Mouse (Mus musculus) MEL (cell line): ENCODE data around the gene Gm20388. TPM values are rescaled to one million over a fixed set of nuclear protein-coding genes. Genes with fewer than 3 reads are reported as not detected.

Source experiments
- DNase-seq: peaks from one replicate; pipeline ENCODE4 v3.0.0; 2011; ENCODE audit warnings: low read depth, low spot score
- H3K27ac ChIP-seq: 2 replicates; pipeline ENCODE4 v1.5.1; 2012; ENCODE audit warnings: low read depth, mild to moderate bottlenecking, control low read depth, low read length, moderate library complexity; ENCODE audit not compliant: control insufficient read depth
- H3K27me3 ChIP-seq, 2 experiments: fragments of 150-350 bp in 1 of 2; sonication (generic) in 1 of 2; 2 replicates each; pipeline ENCODE4 v1.6.1; 2012; ENCODE audit warnings: low read length in 2 of 2, mild to moderate bottlenecking in 2 of 2, improper control_type of control experiment in 1 of 2, moderate library complexity in 1 of 2; ENCODE audit not compliant: insufficient read depth in 2 of 2, control insufficient read depth in 1 of 2
- H3K36me3 ChIP-seq, 2 experiments: 2 replicates each; pipeline ENCODE4 v1.6.1; 2012 to 2014; ENCODE audit warnings: low read length in 2 of 2, improper control_type of control experiment in 1 of 2, inconsistent platforms in 1 of 2, mild to moderate bottlenecking in 1 of 2; ENCODE audit not compliant: insufficient read depth in 2 of 2, control insufficient read depth in 1 of 2
- H3K4me1 ChIP-seq, 2 experiments: fragments of 150-350 bp in 1 of 2; sonication (generic) in 1 of 2; 2 replicates each; pipeline ENCODE4 v1.6.1; 2012; ENCODE audit warnings: low read length in 2 of 2, improper control_type of control experiment in 1 of 2, mild to moderate bottlenecking in 1 of 2; ENCODE audit not compliant: insufficient read depth in 2 of 2, control insufficient read depth in 1 of 2
- H3K4me3 ChIP-seq, 2 experiments: fragments of 150-350 bp in 1 of 2; sonication (generic) in 1 of 2; 2 replicates each; pipeline ENCODE4 v1.5.1; 2012; ENCODE audit warnings: low read depth in 2 of 2, low read length in 2 of 2, mild to moderate bottlenecking in 2 of 2, moderate library complexity in 2 of 2, control low read depth in 1 of 2, improper control_type of control experiment in 1 of 2; ENCODE audit not compliant: control insufficient read depth in 1 of 2, insufficient read depth in 1 of 2
- H3K79me2 ChIP-seq: 2 replicates; pipeline ENCODE4 v1.6.1; 2012; ENCODE audit warnings: mild to moderate bottlenecking, low read length, moderate library complexity; ENCODE audit not compliant: control insufficient read depth, poor library complexity, insufficient read depth
- H3K9ac ChIP-seq: 2 replicates; pipeline ENCODE4 v1.6.1; 2012; ENCODE audit warnings: low read depth, mild to moderate bottlenecking, control low read depth, low read length, moderate library complexity; ENCODE audit not compliant: control insufficient read depth, poor library complexity, severe bottlenecking
- H3K9me3 ChIP-seq: fragments of 150-350 bp; sonication (generic); replicated peaks from 2 replicates; pipeline ENCODE4 v1.6.1; 2012; ENCODE audit warnings: mild to moderate bottlenecking, low read length, improper control_type of control experiment, moderate library complexity; ENCODE audit not compliant: insufficient read depth
- BHLHE40 ChIP-seq: IDR thresholded peaks from 2 replicates; pipeline ENCODE4 v1.6.1; 2012; ENCODE audit warnings: low read depth, mild to moderate bottlenecking, inconsistent platforms, low read length, improper control_type of control experiment, borderline replicate concordance
- CHD1 ChIP-seq: IDR thresholded peaks from 2 replicates; pipeline ENCODE4 v1.6.1; 2012; ENCODE audit warnings: low read depth, mild to moderate bottlenecking, inconsistent platforms, low read length, improper control_type of control experiment
- CTCF ChIP-seq, 3 experiments: IDR thresholded peaks in 2 of 3; conservative IDR thresholded peaks in 1 of 3; 2 replicates each; pipeline ENCODE4 v1.5.1; 2011 to 2012; ENCODE audit warnings: low read length in 3 of 3, low read depth in 2 of 3, mild to moderate bottlenecking in 2 of 3, improper control_type of control experiment in 1 of 3, inconsistent platforms in 1 of 3, mixed read lengths in 1 of 3, moderate library complexity in 1 of 3; ENCODE audit not compliant: control insufficient read depth in 1 of 3, insufficient read depth in 1 of 3, poor library complexity in 1 of 3, severe bottlenecking in 1 of 3
- ELF1 ChIP-seq: IDR thresholded peaks from 2 replicates; pipeline ENCODE4 v1.6.1; 2014; ENCODE audit warnings: low read depth, mild to moderate bottlenecking, inconsistent platforms, low read length, improper control_type of control experiment, moderate library complexity
- EP300 ChIP-seq, 2 experiments: IDR thresholded peaks; 2 replicates each; pipeline ENCODE4 v1.6.1; 2011; ENCODE audit warnings: improper control_type of control experiment in 2 of 2, low read length in 2 of 2, low read depth in 1 of 2, mild to moderate bottlenecking in 1 of 2
- ETS1 ChIP-seq: IDR thresholded peaks from 2 replicates; pipeline ENCODE4 v1.6.1; 2012; ENCODE audit warnings: low read depth, mild to moderate bottlenecking, inconsistent platforms, low read length, improper control_type of control experiment, moderate library complexity
- GABPA ChIP-seq: IDR thresholded peaks from 2 replicates; pipeline ENCODE4 v1.6.1; 2012; ENCODE audit warnings: low read depth, mild to moderate bottlenecking, inconsistent platforms, low read length, improper control_type of control experiment, moderate library complexity
- GATA1 ChIP-seq: IDR thresholded peaks from 2 replicates; pipeline ENCODE4 v1.6.1; 2011; ENCODE audit warnings: low read depth, low read length, improper control_type of control experiment
- JUND ChIP-seq: IDR thresholded peaks from 2 replicates; pipeline ENCODE4 v1.6.1; 2011; ENCODE audit warnings: low read depth, mild to moderate bottlenecking, improper control_type of control experiment, low read length
- MYB ChIP-seq: IDR thresholded peaks from 2 replicates; pipeline ENCODE4 v1.6.1; 2011; ENCODE audit warnings: mild to moderate bottlenecking, low read depth, low read length, improper control_type of control experiment
- MYC ChIP-seq: IDR thresholded peaks from 2 replicates; pipeline ENCODE4 v1.6.1; 2011; ENCODE audit warnings: low read depth, mild to moderate bottlenecking, low read length, improper control_type of control experiment, moderate library complexity
- NELFE ChIP-seq: IDR thresholded peaks from 2 replicates; pipeline ENCODE4 v1.6.1; 2011; ENCODE audit warnings: low read depth, low read length, improper control_type of control experiment
- NRF1 ChIP-seq: IDR thresholded peaks from 2 replicates; pipeline ENCODE4 v1.6.1; 2014; ENCODE audit warnings: low read depth, mild to moderate bottlenecking, inconsistent platforms, low read length, improper control_type of control experiment, moderate library complexity; ENCODE audit not compliant: poor library complexity, insufficient read depth, severe bottlenecking
- POLR2AphosphoS2 ChIP-seq: IDR thresholded peaks from 2 replicates; pipeline ENCODE4 v1.6.1; 2011; ENCODE audit warnings: low read length, improper control_type of control experiment
- POLR2AphosphoS5 ChIP-seq: IDR thresholded peaks from 2 replicates; pipeline ENCODE4 v1.6.1; 2012; ENCODE audit warnings: low read depth, borderline replicate concordance, mild to moderate bottlenecking, inconsistent platforms, low read length, moderate library complexity, mixed read lengths
- SMC3 ChIP-seq: IDR thresholded peaks from 2 replicates; pipeline ENCODE4 v1.6.1; 2011; ENCODE audit warnings: low read depth, low read length, improper control_type of control experiment
- TBP ChIP-seq: IDR thresholded peaks from 2 replicates; pipeline ENCODE4 v1.8.0; 2011; ENCODE audit warnings: low read depth, low read length, improper control_type of control experiment
- TCF12 ChIP-seq: IDR thresholded peaks from 2 replicates; pipeline ENCODE4 v1.6.1; 2014; ENCODE audit warnings: low read depth, mild to moderate bottlenecking, inconsistent platforms, low read length, improper control_type of control experiment, moderate library complexity
- UBTF ChIP-seq: IDR thresholded peaks from 2 replicates; pipeline ENCODE4 v1.6.1; 2012; ENCODE audit warnings: low read depth, mild to moderate bottlenecking, inconsistent platforms, low read length, improper control_type of control experiment, moderate library complexity, borderline replicate concordance; ENCODE audit not compliant: insufficient read depth
- USF1 ChIP-seq: IDR thresholded peaks from 2 replicates; pipeline ENCODE4 v1.6.1; 2014; ENCODE audit warnings: low read depth, mild to moderate bottlenecking, inconsistent platforms, low read length, improper control_type of control experiment, moderate library complexity
- ZC3H11A ChIP-seq: IDR thresholded peaks from 2 replicates; pipeline ENCODE4 v1.6.1; 2012; ENCODE audit warnings: low read depth, mild to moderate bottlenecking, inconsistent platforms, low read length, improper control_type of control experiment
- polyA plus RNA-seq, 2 experiments: library from polyadenylated mRNA; stranded (reverse) in 1 of 2; unstranded in 1 of 2; fragments of >175 nt in 1 of 2; fragments of >200 nt in 1 of 2; gene quantifications; 2 replicates each; pipeline versions ENCODE4 v1.2.1 to v1.2.4; 2012; ENCODE audit warnings: low replicate concordance in 2 of 2, low read depth in 1 of 2; ENCODE audit not compliant: insufficient read length in 2 of 2, insufficient read depth in 1 of 2, missing spikeins in 1 of 2
- total RNA-seq: library from RNA; depleted of rRNA; stranded (reverse); fragments of 300-350 nt; gene quantifications from 2 replicates; pipeline ENCODE4 v1.2.3, GENCODE M21; 2012

Gene Gm20388
- total and polyA plus RNA-seq, 3 experiments: 11.1 to 17.8 TPM; not detected in 1

DNA sequence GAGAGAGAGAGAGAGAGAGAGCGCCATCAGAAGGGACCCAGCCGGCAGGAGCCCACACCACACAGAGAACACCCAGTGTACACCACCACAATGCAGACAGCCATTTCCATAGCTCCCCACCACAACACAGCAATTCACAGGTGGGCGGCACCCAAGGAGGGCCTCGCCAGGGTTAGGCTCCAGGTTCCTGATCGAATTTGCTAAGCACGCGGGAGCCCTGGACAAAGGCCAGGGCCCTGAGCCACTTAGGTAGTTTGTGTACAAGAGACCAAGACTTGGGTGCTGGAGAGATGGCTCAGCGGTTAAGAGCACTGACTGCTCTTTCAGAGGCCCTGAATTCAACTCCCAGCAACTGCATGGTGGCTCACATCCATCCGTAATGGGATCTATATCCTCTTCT lies 1641.9 kb downstream of the Gm20388 start:
- Histone ChIP-seq H3K4me3 (no peak overlapping the region), H3K9ac (no peak overlapping the region), H3K79me2 (no peaks in the 10 kb centered on the region), H3K36me3 (no peaks in the 10 kb centered on the region; a peak in 1 of 4 replicates), H3K4me1 (no peaks in the 10 kb centered on the region), H3K9me3 (no peaks in the 10 kb centered on the region)
- DNase-seq: no peak
- TF ChIP-seq ETS1 (no peak), GATA1 (no peak), ZC3H11A (no peak), JUND (no peak), NRF1 (no peak), EP300 (IDR thresholded peaks at IDR 0.05; ENCODE audit: low read depth in 1 of 2, low read length in 2 of 2) (no peak), GABPA (no peak), ELF1 (no peak), NELFE (no peak)
- TF ChIP-seq, all 39 proteins: peak for 0
- no peak overlapping the region for H3K27ac ChIP-seq
- H3K27me3 ChIP-seq: no peaks in the 10 kb centered on the region

- Histone ChIP-seq H3K79me2 (no peaks in the 10 kb centered on the region), H3K36me3 (no peaks in the 10 kb centered on the region; a peak in 1 of 4 replicates), H3K4me3 (no peak overlapping the region), H3K27ac (no peak overlapping the region), H3K27me3 (no peaks in the 10 kb centered on the region), H3K4me1 (no peaks in the 10 kb centered on the region), H3K9ac (no peak overlapping the region), H3K9me3 (no peaks in the 10 kb centered on the region)
- DNase-seq: no peak
- no peak for TF ChIP-seq MYB
- TF ChIP-seq TCF12: no peak
- TF ChIP-seq CHD1: no peak
- no peak for TF ChIP-seq MYC
- no peak for TF ChIP-seq UBTF
- no peak for TF ChIP-seq TBP
- no peak for TF ChIP-seq ELF1
- no peak for TF ChIP-seq POLR2AphosphoS5
- TF ChIP-seq CTCF (IDR thresholded peaks at IDR 0.05 in 2 of 3, conservative IDR thresholded peaks at IDR 0.05 in 1 of 3; ENCODE audit: control insufficient read depth in 1 of 3, insufficient read depth in 1 of 3, low read depth in 2 of 3, low read length in 3 of 3, poor library complexity in 1 of 3, severe bottlenecking in 1 of 3): no peak
- TF ChIP-seq BHLHE40: no peak
- no peak for TF ChIP-seq NELFE
- no peak for TF ChIP-seq SMC3
- no peak for TF ChIP-seq GABPA
- TF ChIP-seq POLR2AphosphoS2: no peak
- no peak for TF ChIP-seq USF1
Measured at GRCm38 (mm10) chr8:121553831-121554475, 1643.3 kb downstream of the Gm20388 start.
